Comparison of ENCODE assay signal across 8 mouse cellular contexts in genomic region chr4:141809850-141810464, GRCm38 (mm10). TPM values are rescaled to one million over a fixed set of nuclear protein-coding genes. Genes with fewer than 3 reads are reported as not detected.
A peak's percentile ranks its signal among the peaks of the same experiment; 100 is the strongest.
DNase-seq lines count a peak whose midpoint lies in the region; ATAC-seq and TF ChIP-seq lines count a peak whose summit lies in the region.

No protein-coding gene starts in this region.

- H3K27me3 ChIP-seq in thymus, adult 2 months (ENCODE audit: control insufficient read depth, insufficient read depth, low read length), result no peaks in the 10 kb centered on the region
- H3K27me3 ChIP-seq in hindbrain, embryonic 12.5 days, result no peaks in the 10 kb centered on the region
- H3K27me3 ChIP-seq in midbrain, embryonic 11.5 days (ENCODE audit: control insufficient read depth, insufficient read depth, low read length), result no peaks in the 10 kb centered on the region

- no peak overlapping the region for H3K9ac ChIP-seq in hindbrain, embryonic 12.5 days
- H3K9ac ChIP-seq in midbrain, embryonic 11.5 days (ENCODE audit: low read length), result no peak overlapping the region

- H3K4me1 ChIP-seq in thymus, adult 2 months (replicated peaks; ENCODE audit: control insufficient read depth, insufficient read depth, low read length), result no peaks in the 10 kb centered on the region
- no peaks in the 10 kb centered on the region for H3K4me1 ChIP-seq in hindbrain, embryonic 12.5 days
- no peaks in the 10 kb centered on the region for H3K4me1 ChIP-seq in midbrain, embryonic 11.5 days (ENCODE audit: control insufficient read depth, insufficient read depth, low read length)

- H3K4me3 ChIP-seq in thymus, adult 2 months (ENCODE audit: control insufficient read depth, insufficient read depth, low read length), result no peak overlapping the region
- no peak overlapping the region for H3K4me3 ChIP-seq in hindbrain, embryonic 12.5 days
- no peak overlapping the region for H3K4me3 ChIP-seq in midbrain, embryonic 11.5 days (ENCODE audit: low read depth, low read length)

- H3K9me3 ChIP-seq in hindbrain, embryonic 12.5 days (replicated peaks), result no peaks in the 10 kb centered on the region
- H3K9me3 ChIP-seq in midbrain, embryonic 11.5 days (ENCODE audit: control insufficient read depth, low read length), result no peaks in the 10 kb centered on the region

- peak; percentile 51; the same call in 1 of the 2 replicates for ATAC-seq in hindbrain, embryonic 12.5 days (ENCODE audit: low FRiP score)
- peak; percentile 67; the same call in 1 of the 2 replicates for ATAC-seq in midbrain, embryonic 11.5 days (ENCODE audit: low FRiP score)

- H3K36me3 ChIP-seq in thymus, adult 2 months (ENCODE audit: control insufficient read depth, insufficient read depth, low read length), result no peaks in the 10 kb centered on the region
- H3K36me3 ChIP-seq in hindbrain, embryonic 12.5 days, result peaks cover 86% of the 10 kb centered on the region
- peaks cover 27% of the 10 kb centered on the region; the same call in 1 of the 2 replicates for H3K36me3 ChIP-seq in midbrain, embryonic 11.5 days (ENCODE audit: control insufficient read depth, insufficient read depth, low read length)

- TF ChIP-seq CTCF in thymus, adult 2 months (IDR thresholded peaks at IDR 0.05; ENCODE audit: borderline replicate concordance, control insufficient read depth, extremely low read depth, insufficient read depth, low read length, poor library complexity), result no peak

- H3K4me2 ChIP-seq in hindbrain, embryonic 12.5 days (replicated peaks), result no peak overlapping the region
- no peak overlapping the region for H3K4me2 ChIP-seq in midbrain, embryonic 11.5 days

- H3K27ac ChIP-seq in thymus, adult 2 months (ENCODE audit: control insufficient read depth, insufficient read depth, low read length), result no peak overlapping the region
- H3K27ac ChIP-seq in hindbrain, embryonic 12.5 days, result no peak overlapping the region
- H3K27ac ChIP-seq in midbrain, embryonic 11.5 days (ENCODE audit: low read depth, low read length), result no peak overlapping the region

- TF ChIP-seq POLR2A in thymus, adult 2 months (IDR thresholded peaks at IDR 0.05; ENCODE audit: control insufficient read depth, extremely low read depth, insufficient read depth, low read length, poor library complexity), result no peak

- peak; percentile 57 to 62 for DNase-seq in cerebellum, postnatal 10 days
- no peak for DNase-seq in cerebellum, adult 8-10 months
- DNase-seq in thymus, postnatal 0 days (ENCODE audit: low spot score), result peak; percentile 65
- no peak for DNase-seq in thymus, adult 2 months
- peak; percentile 85 for DNase-seq in midbrain, embryonic 11.5 days (ENCODE audit: low spot score, missing footprints)
- no peak for DNase-seq in right cerebral cortex, postnatal 36 days (ENCODE audit: low spot score in 2 of 2)
- no peak for DNase-seq in T-cell, adult 2 months (ENCODE audit: low spot score)

- WGBS in thymus, adult 2 months, result 76% methylated on average over 8 of the region's 8 CpGs
- WGBS in hindbrain, embryonic 12.5 days, result 80% methylated on average over 8 of the region's 8 CpGs
- 81% methylated on average over 8 of the region's 8 CpGs for WGBS in midbrain, embryonic 11.5 days

RNA-seq across cellular contexts. Expression of gene Cela2a, which starts 16.0 kb away (rescaled TPM):
- polyA plus RNA-seq in thymus, postnatal 0 days (2015; fragmentation: Nextera tagmentation; extraction: Ambion mirVana), result 0.12 and 0.13 TPM in 2 replicates
- polyA plus RNA-seq in thymus, adult 2 months (2012; rRNA removed), result 0.46 and 2.1 TPM in 2 replicates
- polyA plus RNA-seq in hindbrain, embryonic 12.5 days (2016; fragmentation: Nextera tagmentation; extraction: Ambion mirVana), result not detected in 2 replicates
- not detected in 2 replicates for polyA plus RNA-seq in midbrain, embryonic 11.5 days (2014; fragmentation: Nextera tagmentation; extraction: Ambion mirVana)

RNA-seq across cellular contexts. Expression of gene Casp9, which starts 16.5 kb away (rescaled TPM):
- polyA plus RNA-seq in thymus, postnatal 0 days (2015; fragmentation: Nextera tagmentation; extraction: Ambion mirVana), result 9.0 and 9.9 TPM in 2 replicates
- 16.0 and 16.9 TPM in 2 replicates for polyA plus RNA-seq in thymus, adult 2 months (2012; rRNA removed)
- polyA plus RNA-seq in hindbrain, embryonic 12.5 days (2016; fragmentation: Nextera tagmentation; extraction: Ambion mirVana), result 23.6 and 25.6 TPM in 2 replicates
- polyA plus RNA-seq in midbrain, embryonic 11.5 days (2014; fragmentation: Nextera tagmentation; extraction: Ambion mirVana), result 17.8 and 18.6 TPM in 2 replicates

RNA-seq across cellular contexts. Expression of gene Dnajc16, which starts 19.2 kb away (rescaled TPM):
- polyA plus RNA-seq in thymus, postnatal 0 days (2015; fragmentation: Nextera tagmentation; extraction: Ambion mirVana), result 2.5 and 2.9 TPM in 2 replicates
- polyA plus RNA-seq in thymus, adult 2 months (2012; rRNA removed), result 11.8 and 11.9 TPM in 2 replicates
- 6.3 and 7.2 TPM in 2 replicates for polyA plus RNA-seq in hindbrain, embryonic 12.5 days (2016; fragmentation: Nextera tagmentation; extraction: Ambion mirVana)
- polyA plus RNA-seq in midbrain, embryonic 11.5 days (2014; fragmentation: Nextera tagmentation; extraction: Ambion mirVana), result 4.7 and 5.4 TPM in 2 replicates

RNA-seq across cellular contexts. Expression of gene Ctrc, which starts 36.2 kb away (rescaled TPM):
- 0.30 TPM in 1 of 2 replicates, not detected in the other for polyA plus RNA-seq in thymus, postnatal 0 days (2015; fragmentation: Nextera tagmentation; extraction: Ambion mirVana)
- 0.35 and 0.43 TPM in 2 replicates for polyA plus RNA-seq in thymus, adult 2 months (2012; rRNA removed)
- not detected in 2 replicates for polyA plus RNA-seq in hindbrain, embryonic 12.5 days (2016; fragmentation: Nextera tagmentation; extraction: Ambion mirVana)
- not detected in 2 replicates for polyA plus RNA-seq in midbrain, embryonic 11.5 days (2014; fragmentation: Nextera tagmentation; extraction: Ambion mirVana)

Comparison
In these comparisons a context has a peak if more than half of its experiments do, and no peak if none do; other contexts are left out.
1. DNase-seq: peak in cerebellum, postnatal 10 days (2 of 2), thymus, postnatal 0 days (single experiment) and midbrain, embryonic 11.5 days (single experiment); none in cerebellum, adult 8-10 months (single experiment), thymus, adult 2 months (single experiment), right cerebral cortex, postnatal 36 days (0 of 2) and T-cell, adult 2 months (single experiment).